Mouse (Mus musculus) bone marrow macrophage, adult 2 months (primary cell): ENCODE data around the gene Slc28a1.

Experiments used
- CTCF ChIP-seq: IDR thresholded peaks from 2 replicates; pipeline ENCODE4 v1.5.1; 2012; ENCODE audit warnings: low read depth, mild to moderate bottlenecking, low read length, moderate library complexity
- POLR2A ChIP-seq: IDR thresholded peaks from 2 replicates; pipeline ENCODE4 v1.6.1; 2012; ENCODE audit warnings: mild to moderate bottlenecking, low read depth, low read length, borderline replicate concordance

DNA sequence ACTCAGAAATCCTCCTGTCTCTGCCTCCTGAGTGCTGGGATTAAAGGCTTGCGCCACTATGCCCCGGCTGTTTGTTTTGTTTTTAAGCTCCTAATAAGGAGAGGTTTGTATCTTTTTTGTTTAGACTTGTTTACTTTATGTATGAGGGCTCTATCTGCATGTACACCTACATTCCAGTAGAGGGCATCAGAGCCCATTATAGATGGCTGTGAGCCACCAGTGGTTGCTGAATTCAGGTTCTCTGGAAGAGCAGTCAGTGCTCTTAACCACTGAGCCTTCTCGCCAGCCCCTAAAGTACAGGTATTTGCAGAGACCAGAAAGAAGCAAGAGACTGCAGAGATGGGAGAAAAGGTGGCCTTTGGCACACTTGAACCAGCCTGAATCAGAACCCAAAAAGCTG, 52.5 kb downstream of the Slc28a1 start:
- no peak for TF ChIP-seq POLR2A
- no peak for TF ChIP-seq CTCF
